Mouse (Mus musculus) embryonic facial prominence, embryonic 11.5 days (tissue): ENCODE data around the gene Shank1. TPM values are rescaled to one million over a fixed set of nuclear protein-coding genes. Genes with fewer than 3 reads are reported as not detected.

ENCODE experiments used
- ATAC-seq: fragments of 200-750 bp; cut with Nextera tagmentation; replicated peaks from 2 replicates; pipeline ENCODE4 v1.8.0; 2017; ENCODE audit warnings: low read depth; ENCODE audit not compliant: insufficient number of reproducible peaks, low FRiP score, low TSS enrichment
- DNase-seq: peaks from one replicate; pipeline ENCODE4 v3.0.0-alpha.2; 2015; ENCODE audit warnings: low spot score
- H3K27ac ChIP-seq: fragments of 300-500 bp; sonication (generic); replicated peaks from 2 replicates; pipeline ENCODE4 v1.5.1; 2014; ENCODE audit warnings: mild to moderate bottlenecking, low read depth, low read length, control low read depth
- H3K27me3 ChIP-seq: fragments of 300-500 bp; sonication (generic); 2 replicates; pipeline ENCODE4 v1.6.1; 2014; ENCODE audit warnings: mild to moderate bottlenecking, low read length, moderate library complexity, mixed read lengths; ENCODE audit not compliant: control insufficient read depth, insufficient read depth
- H3K36me3 ChIP-seq: fragments of 300-500 bp; sonication (generic); replicated peaks from 2 replicates; pipeline ENCODE4 v1.6.1; 2014; ENCODE audit warnings: low read depth, mild to moderate bottlenecking, low read length, moderate library complexity, mixed read lengths; ENCODE audit not compliant: control insufficient read depth, insufficient read depth
- H3K4me1 ChIP-seq: fragments of 300-500 bp; sonication (generic); 2 replicates; pipeline ENCODE4 v1.6.1; 2014; ENCODE audit warnings: low read length, mixed read lengths; ENCODE audit not compliant: control insufficient read depth, insufficient read depth
- H3K4me2 ChIP-seq: fragments of 300-500 bp; sonication (generic); 2 replicates; pipeline ENCODE4 v1.6.1; 2014; ENCODE audit warnings: low read depth, mild to moderate bottlenecking, control low read depth, low read length, moderate library complexity
- H3K4me3 ChIP-seq: fragments of 300-500 bp; sonication (generic); 2 replicates; pipeline ENCODE4 v1.5.1; 2014; ENCODE audit warnings: low read depth, low read length, control low read depth
- H3K9ac ChIP-seq: fragments of 300-500 bp; sonication (generic); replicated peaks from 2 replicates; pipeline ENCODE4 v1.6.1; 2014; ENCODE audit warnings: mild to moderate bottlenecking, control low read depth, low read length
- H3K9me3 ChIP-seq: fragments of 300-500 bp; sonication (generic); replicated peaks from 2 replicates; pipeline ENCODE4 v1.6.1; 2016; ENCODE audit warnings: mild to moderate bottlenecking, low read length, inconsistent platforms, mixed read lengths; ENCODE audit not compliant: control insufficient read depth
- WGBS: fragments of 180-500 bp; shearing (Covaris S2); extraction: QIAGEN DNeasy Blood & Tissue Kit; methylation state at CpG from one replicate; pipeline ENCODE4 v1.1.7; 2014; 5-methylcytosine and 5-hydroxymethylcytosine counted together
- polyA plus RNA-seq: library from polyadenylated mRNA; unstranded; fragments of >200 nt; fragmentation: Nextera tagmentation; extraction: Ambion mirVana; gene quantifications from 2 replicates; pipeline ENCODE4 v1.2.1, GENCODE M21; 2014

The Shank1 gene
- polyA plus RNA-seq, 1 experiment from 2014 or later, result 1.00 TPM

- ATAC-seq, result no peak
- 6% methylated on average over 16 of the region's 16 CpGs for WGBS
Observed at GRCm38 (mm10) chr7:44305686-44306085, 4.4 kb upstream of the Shank1 start.

GRCm38 (mm10) chr7:44306516-44307240 lies 3.4 kb upstream of the Shank1 start, which contains the start of gene Clec11a:
TSS of gene Clec11a (minus strand) at chr7:44306902.
- peaks cover 17% of the 10 kb centered on the region for H3K27me3 ChIP-seq
- 52% methylated on average over 6 of the region's 6 CpGs for WGBS
- no peak within 1 kb of the TSS; the same call in 1 of the 2 replicates for H3K27ac ChIP-seq
- H3K36me3 ChIP-seq, result no peaks in the 10 kb centered on the region
- no peak for DNase-seq
- ATAC-seq, result no peak
- no peak within 1 kb of the TSS for H3K9ac ChIP-seq
- no peaks in the 10 kb centered on the region for H3K9me3 ChIP-seq
- 0 out of 2 replicates have a peak, but pooled peaks cover 3% of the 10 kb centered on the region for H3K4me1 ChIP-seq
- no peak within 1 kb of the TSS for H3K4me3 ChIP-seq
- H3K4me2 ChIP-seq, result peak within 1 kb of the TSS; percentile 14; the same call in 1 of the 2 replicates

More at GRCm38 (mm10) chr7:44305686-44306085, 4.4 kb upstream of the Shank1 start:
- Histone ChIP-seq H3K9ac (no peak overlapping the region), H3K9me3 (no peaks in the 10 kb centered on the region), H3K36me3 (no peaks in the 10 kb centered on the region), H3K4me3 (no peak overlapping the region), H3K4me1 (0 out of 2 replicates have a peak, but pooled peaks cover 3% of the 10 kb centered on the region), H3K27ac (no peak overlapping the region; the same call in 1 of the 2 replicates), H3K27me3 (peaks cover 12% of the 10 kb centered on the region), H3K4me2 (peak overlapping the region; percentile 14; the same call in 1 of the 2 replicates)
- DNase-seq, result no peak

- Histone ChIP-seq H3K4me1 (0 out of 2 replicates have a peak, but pooled peaks cover 3% of the 10 kb centered on the region), H3K27me3 (peaks cover 19% of the 10 kb centered on the region), H3K36me3 (no peaks in the 10 kb centered on the region), H3K9ac (no peak overlapping the region), H3K4me3 (no peak overlapping the region), H3K27ac (no peak overlapping the region), H3K9me3 (no peaks in the 10 kb centered on the region), H3K4me2 (no peak overlapping the region)
- peak; percentile 17 for DNase-seq
- no peak for ATAC-seq
- WGBS, result 44% methylated on average over 9 of the region's 9 CpGs
Observed at GRCm38 (mm10) chr7:44307261-44308020, 2.6 kb upstream of the Shank1 start.

DNA sequence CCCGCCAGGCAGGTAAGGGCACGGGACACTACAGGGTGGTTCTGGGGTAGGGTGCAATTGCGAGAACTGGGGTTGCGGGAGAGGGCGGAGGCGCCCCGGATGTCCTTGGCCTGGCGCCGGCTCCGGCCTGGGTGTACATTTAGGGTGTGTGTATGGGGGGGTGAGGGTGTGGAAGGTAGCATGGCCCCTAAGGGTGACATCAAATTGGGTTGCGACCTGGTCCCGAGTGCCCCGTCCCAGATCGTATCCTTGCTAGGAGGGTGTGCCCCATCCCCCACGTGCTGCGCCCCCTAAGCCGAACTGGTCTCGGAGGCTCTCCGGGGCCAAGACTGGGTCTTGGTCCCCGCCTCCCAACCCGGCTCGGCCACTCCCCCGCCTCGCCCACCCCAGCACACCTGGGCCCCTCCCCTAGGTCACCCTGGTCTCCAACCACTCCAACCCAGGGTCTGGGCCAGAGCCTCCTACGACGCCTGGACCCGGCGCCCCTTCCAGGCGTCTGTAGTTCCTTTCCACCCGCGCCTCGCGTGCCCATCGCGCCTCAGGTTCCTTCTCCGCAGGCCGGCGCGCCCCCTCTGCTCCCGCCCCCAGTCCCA lies 328 bp downstream of the Shank1 start:
- no peak for ATAC-seq
- DNase-seq, result peak; percentile 39
- no peaks in the 10 kb centered on the region for H3K36me3 ChIP-seq
- no peaks in the 10 kb centered on the region for H3K9me3 ChIP-seq
- 0 out of 2 replicates have a peak, but pooled peaks cover 3% of the 10 kb centered on the region for H3K4me1 ChIP-seq
- H3K27ac ChIP-seq, result no peak overlapping the region
- peaks cover 22% of the 10 kb centered on the region for H3K27me3 ChIP-seq
- H3K9ac ChIP-seq, result peak overlapping the region; percentile 55
- peak overlapping the region; percentile 47 for H3K4me3 ChIP-seq
- WGBS, result under 1% methylated on average over 30 of the region's 40 CpGs
- H3K4me2 ChIP-seq, result peak overlapping the region; percentile 94

- H3K27me3 ChIP-seq, result peaks cover 22% of the 10 kb centered on the region
- H3K36me3 ChIP-seq, result no peaks in the 10 kb centered on the region
- peak overlapping the region; percentile 47 for H3K4me3 ChIP-seq
- H3K9ac ChIP-seq, result peak overlapping the region; percentile 55
- ATAC-seq (peak; percentile 41), DNase-seq (peak; percentile 40)
- H3K9me3 ChIP-seq, result no peaks in the 10 kb centered on the region
- no peak overlapping the region for H3K27ac ChIP-seq
- WGBS, result under 1% methylated on average over 36 of the region's 38 CpGs
- H3K4me1 ChIP-seq, result 0 out of 2 replicates have a peak, but pooled peaks cover 3% of the 10 kb centered on the region
- H3K4me2 ChIP-seq, result peak overlapping the region; percentile 94
Observed at GRCm38 (mm10) chr7:44310878-44311712, 1.0 kb downstream of the Shank1 start.

- WGBS, result 20% methylated on average over 6 of the region's 6 CpGs
- Histone ChIP-seq H3K27ac (no peak overlapping the region), H3K4me3 (peak overlapping the region; percentile 47; the same call in 1 of the 2 replicates), H3K36me3 (no peaks in the 10 kb centered on the region), H3K27me3 (peaks cover 22% of the 10 kb centered on the region), H3K9ac (no peak overlapping the region), H3K4me1 (0 out of 2 replicates have a peak, but pooled peaks cover 3% of the 10 kb centered on the region), H3K9me3 (no peaks in the 10 kb centered on the region), H3K4me2 (no peak overlapping the region; the same call in 1 of the 2 replicates)
- DNase-seq (no peak), ATAC-seq (no peak; the same call in 1 of the 2 replicates)
Observed at GRCm38 (mm10) chr7:44311713-44312304, 1.8 kb downstream of the Shank1 start.

DNA sequence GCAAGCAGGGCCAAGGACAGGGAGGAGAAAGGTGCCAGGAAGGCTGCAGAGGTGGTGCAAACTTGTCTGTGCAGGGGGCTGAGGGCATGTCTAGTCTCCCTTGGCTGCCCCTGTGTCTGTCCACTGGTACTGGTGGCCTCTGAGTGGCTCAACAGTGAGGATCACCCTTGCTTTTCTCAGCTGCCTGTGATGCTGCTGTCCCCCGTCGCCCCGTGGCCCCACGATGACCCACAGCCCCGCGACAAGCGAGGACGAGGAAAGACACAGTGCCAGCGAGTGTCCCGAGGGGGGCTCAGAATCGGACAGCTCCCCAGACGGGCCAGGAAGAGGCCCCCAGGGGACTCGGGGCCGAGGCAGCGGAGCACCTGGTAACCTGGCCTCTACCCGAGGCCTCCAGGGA lies 2.4 kb downstream of the Shank1 start:
- Histone ChIP-seq H3K4me1 (0 out of 2 replicates have a peak, but pooled peaks cover 3% of the 10 kb centered on the region), H3K27ac (no peak overlapping the region), H3K4me3 (no peak overlapping the region), H3K4me2 (no peak overlapping the region), H3K27me3 (peaks cover 22% of the 10 kb centered on the region), H3K9ac (no peak overlapping the region), H3K36me3 (no peaks in the 10 kb centered on the region), H3K9me3 (no peaks in the 10 kb centered on the region)
- ATAC-seq (no peak), DNase-seq (no peak)
- WGBS, result 59% methylated on average over 16 of the region's 16 CpGs
